Mouse (Mus musculus) cerebellum, adult (tissue): ENCODE measurements around the gene Pdss2.

Experiments used
- ATAC-seq: cut with Nextera tagmentation; 2 replicates; pipeline ENCODE4 v1.9.2; 2017; ENCODE audit warnings: mild to moderate bottlenecking, moderate library complexity, mixed read lengths; ENCODE audit not compliant: insufficient number of reproducible peaks, low FRiP score, low TSS enrichment

Pdss2 gene

GRCm38 (mm10) chr10:43477459-43477858, 256.2 kb downstream of the Pdss2 start:
- no peak for ATAC-seq

GRCm38 (mm10) chr10:43477865-43478681, 256.8 kb downstream of the Pdss2 start:
- no peak for ATAC-seq

- peak; percentile 32; the same call in 1 of the 2 replicates for ATAC-seq
Observed at GRCm38 (mm10) chr10:43478751-43479435, 257.6 kb downstream of the Pdss2 start, which contains the start of gene Bend3. Gene Bend3, plus strand, starts transcription at chr10:43478831.

GRCm38 (mm10) chr10:43479436-43480157, 258.3 kb downstream of the Pdss2 start:
- ATAC-seq = peak; percentile 92

GRCm38 (mm10) chr10:43480227-43480849, 259.1 kb downstream of the Pdss2 start:
- no peak for ATAC-seq

- no peak for ATAC-seq
Observed at GRCm38 (mm10) chr10:43481179-43481578, 259.9 kb downstream of the Pdss2 start.

- no peak for ATAC-seq
Observed at GRCm38 (mm10) chr10:43482021-43482420, 260.7 kb downstream of the Pdss2 start.

GRCm38 (mm10) chr10:43483426-43483995, 262.2 kb downstream of the Pdss2 start:
- ATAC-seq = no peak

- ATAC-seq = no peak
Observed at GRCm38 (mm10) chr10:43485751-43486268, 264.5 kb downstream of the Pdss2 start.

- ATAC-seq = no peak
Observed at GRCm38 (mm10) chr10:43487441-43488010, 266.2 kb downstream of the Pdss2 start.

GRCm38 (mm10) chr10:43488258-43488657, 267.0 kb downstream of the Pdss2 start:
- ATAC-seq = no peak

- no peak for ATAC-seq
Observed at GRCm38 (mm10) chr10:43489139-43489538, 267.9 kb downstream of the Pdss2 start.

GRCm38 (mm10) chr10:43489550-43489949, 268.3 kb downstream of the Pdss2 start:
- ATAC-seq = no peak

- ATAC-seq = no peak
Observed at GRCm38 (mm10) chr10:43490034-43490433, 268.7 kb downstream of the Pdss2 start.

GRCm38 (mm10) chr10:43490846-43491245, 269.6 kb downstream of the Pdss2 start:
- ATAC-seq = no peak

GRCm38 (mm10) chr10:43502599-43502998, 281.3 kb downstream of the Pdss2 start:
- ATAC-seq = peak; percentile 94

GRCm38 (mm10) chr10:43504291-43504690, 283.0 kb downstream of the Pdss2 start:
- no peak for ATAC-seq

GRCm38 (mm10) chr10:43507051-43507450, 285.8 kb downstream of the Pdss2 start:
- no peak for ATAC-seq

GRCm38 (mm10) chr10:43509228-43509627, 287.9 kb downstream of the Pdss2 start:
- no peak for ATAC-seq

- ATAC-seq = no peak
Observed at GRCm38 (mm10) chr10:43512976-43513375, 291.7 kb downstream of the Pdss2 start.
